Mouse (Mus musculus): ENCODE data around the gene Armc6. TPM values are rescaled to one million over a fixed set of nuclear protein-coding genes. Genes with fewer than 3 reads are reported as not detected.
A peak's percentile ranks its signal among the peaks of the same experiment; 100 is the strongest.
"Not testable (repeated sequence)": the region's sequence is repeated elsewhere in the genome, so short reads cannot be mapped to it uniquely, and the experiment has no call there.

Gene Armc6
- total RNA-seq, 2 experiments from 2014 or later: 10.7 to 13.6 TPM

- peak in 1 of 2 experiments; percentile 43 for DNase-seq
Measured at GRCm38 (mm10) chr8:70230837-70231236, 3.4 kb downstream of the Armc6 start.

GRCm38 (mm10) chr8:70227997-70228396 is 6.3 kb downstream of the Armc6 start:
- DNase-seq: no peak

GRCm38 (mm10) chr8:70223341-70223740 is 10.9 kb downstream of the Armc6 start:
- peak; percentile 58 to 75 for DNase-seq

GRCm38 (mm10) chr8:70222041-70222440 is 12.2 kb downstream of the Armc6 start:
- no peak for DNase-seq

- DNase-seq: peak; percentile 17 to 35
Measured at GRCm38 (mm10) chr8:70220911-70221310, 13.4 kb downstream of the Armc6 start.

- peak; percentile 70 to 82 for DNase-seq
Measured at GRCm38 (mm10) chr8:70220236-70220840, 13.9 kb downstream of the Armc6 start.

- DNase-seq: no peak
Measured at GRCm38 (mm10) chr8:70219107-70219684, 15.1 kb downstream of the Armc6 start.

- DNase-seq: no peak
Measured at GRCm38 (mm10) chr8:70217441-70217840, 16.8 kb downstream of the Armc6 start.

GRCm38 (mm10) chr8:70216566-70216965 is 17.7 kb downstream of the Armc6 start:
- peak; percentile 66 to 72 for DNase-seq

GRCm38 (mm10) chr8:70216161-70216560 is 18.1 kb downstream of the Armc6 start:
- not testable (repeated sequence) for DNase-seq

- DNase-seq: no peak
Measured at GRCm38 (mm10) chr8:70215092-70215491, 19.2 kb downstream of the Armc6 start.

GRCm38 (mm10) chr8:70214411-70214810 is 19.9 kb downstream of the Armc6 start:
- DNase-seq: no peak

GRCm38 (mm10) chr8:70212112-70213055 is 21.9 kb downstream of the Armc6 start, which contains the start of gene Slc25a42:
Gene Slc25a42 (minus strand): TSS chr8:70212305.
- peak; percentile 96 to 98 for DNase-seq

GRCm38 (mm10) chr8:70211726-70212111 is 22.5 kb downstream of the Armc6 start:
- DNase-seq: peak; percentile 49 to 63

GRCm38 (mm10) chr8:70211275-70211674 is 23.0 kb downstream of the Armc6 start:
- DNase-seq: no peak

GRCm38 (mm10) chr8:70210538-70210937 is 23.7 kb downstream of the Armc6 start:
- no peak for DNase-seq

- DNase-seq: no peak
Measured at GRCm38 (mm10) chr8:70208130-70208529, 26.1 kb downstream of the Armc6 start.

GRCm38 (mm10) chr8:70204757-70205156 is 29.5 kb downstream of the Armc6 start:
- DNase-seq: no peak

GRCm38 (mm10) chr8:70203072-70203471 is 31.2 kb downstream of the Armc6 start:
- no peak for DNase-seq

GRCm38 (mm10) chr8:70201417-70201816 is 32.8 kb downstream of the Armc6 start:
- no peak for DNase-seq

- peak in 1 of 2 experiments; percentile 31 for DNase-seq
Measured at GRCm38 (mm10) chr8:70200098-70200681, 34.1 kb downstream of the Armc6 start.

- DNase-seq: no peak
Measured at GRCm38 (mm10) chr8:70197603-70198002, 36.7 kb downstream of the Armc6 start.
